Mouse (Mus musculus) cortical plate, adult 2 months (tissue): ENCODE results near the gene Hdac9.

Experiments used
- CTCF ChIP-seq: fragments of 200-500 bp; IDR thresholded peaks from 2 replicates; pipeline ENCODE4 v1.5.1; 2011; ENCODE audit warnings: mild to moderate bottlenecking, control low read depth, low read length; ENCODE audit not compliant: insufficient read depth; ENCODE audit errors: extremely low read depth
- POLR2A ChIP-seq: fragments of 200-500 bp; IDR thresholded peaks from 2 replicates; pipeline ENCODE4 v1.6.1; 2011; ENCODE audit warnings: mild to moderate bottlenecking, low read length, control low read depth; ENCODE audit not compliant: insufficient read depth; ENCODE audit errors: extremely low read depth

DNA sequence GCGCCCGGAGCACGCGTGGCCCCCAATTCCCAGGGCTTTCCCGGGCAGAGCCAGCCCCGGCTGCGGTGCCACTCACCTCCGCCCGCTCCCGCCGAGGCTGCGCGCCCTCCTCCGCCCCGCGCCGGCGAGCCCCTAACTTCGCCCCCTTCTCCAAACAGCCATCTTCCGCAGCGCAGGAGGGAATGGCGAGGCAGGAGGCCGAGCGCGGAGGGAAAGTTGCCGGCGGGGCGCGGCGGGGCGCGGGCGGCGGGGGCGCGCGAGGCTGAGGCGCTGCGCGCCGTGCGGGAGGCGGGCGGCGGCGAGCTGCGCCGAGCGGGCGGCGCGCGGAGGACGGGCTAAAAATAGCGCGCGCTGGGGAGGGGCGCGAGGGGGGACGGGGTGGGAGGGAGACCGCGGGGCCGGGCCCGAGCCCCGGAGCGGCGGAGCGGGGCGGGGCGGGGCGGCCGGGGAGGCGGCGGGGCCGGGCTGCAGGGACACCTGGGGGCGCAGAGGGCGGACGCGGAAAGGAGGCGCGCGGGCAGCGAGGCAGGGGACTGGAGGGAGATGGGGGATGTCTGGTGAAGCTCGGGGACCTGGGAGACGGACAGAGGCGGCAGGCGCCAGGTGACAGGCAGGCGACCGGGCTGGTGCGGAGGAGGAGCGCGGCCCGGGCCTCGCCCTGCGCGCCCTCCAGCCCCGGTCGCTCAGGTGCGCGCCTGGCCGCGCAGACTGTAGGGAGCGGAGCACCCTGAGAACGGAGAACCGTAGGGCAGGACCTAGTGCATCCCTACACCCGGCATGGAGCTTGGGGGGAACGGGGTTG, 10.0 kb downstream of the Hdac9 start:
- no peak for TF ChIP-seq CTCF
- TF ChIP-seq POLR2A: no peak
